In the genomic region with DNA sequence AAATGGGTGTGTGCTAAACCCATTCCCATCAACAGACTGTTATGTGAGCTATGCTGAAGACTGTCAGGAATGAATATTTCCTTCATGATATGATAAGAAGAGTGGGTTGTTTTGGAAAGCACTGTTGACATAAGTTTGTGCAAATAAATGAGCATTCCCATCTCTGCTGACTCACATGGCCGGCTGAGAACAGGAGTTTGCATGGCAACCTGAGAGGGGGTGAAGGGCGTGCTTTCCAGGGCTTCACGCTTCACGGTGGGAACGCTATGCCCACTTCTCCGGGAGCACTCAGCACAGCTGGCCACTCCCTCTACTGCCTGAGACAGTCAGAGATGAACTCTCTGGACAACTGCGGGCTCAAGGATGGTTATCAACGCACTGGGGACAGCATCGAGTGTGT, we compare ENCODE assay signal across 18 mouse cellular contexts.
DNase-seq lines count a peak whose midpoint lies in the region; ATAC-seq lines count a peak whose summit lies in the region.
"Had no signal": no experiment of that assay in that cellular context is flagged by ENCODE, and none has a peak within 500 bp of the region (broad histone marks: within the 10 kb centered on the region; RNA-seq: fewer than 3 reads in every experiment).

No protein-coding gene starts in this region.

- H3K4me1 ChIP-seq in heart, embryonic 16.5 days (ENCODE audit: control insufficient read depth, insufficient read depth, low read length), result peaks cover 17% of the 10 kb centered on the region
- peaks cover 52% of the 10 kb centered on the region for H3K4me1 ChIP-seq in megakaryocyte, embryonic 14.5 days
- H3K4me1 ChIP-seq: midbrain, embryonic 15.5 days had no signal

- H3K9ac ChIP-seq in heart, embryonic 16.5 days (ENCODE audit: low read length), result no peak overlapping the region
- H3K9ac ChIP-seq: midbrain, embryonic 15.5 days had no signal

- H3K4me2 ChIP-seq in heart, embryonic 16.5 days (ENCODE audit: low read depth, low read length), result peak overlapping the region; percentile 6; the same call in 1 of the 2 replicates
- H3K4me2 ChIP-seq: midbrain, embryonic 15.5 days had no signal

- 32% methylated on average over 9 of the region's 9 CpGs for WGBS in heart, embryonic 16.5 days

- H3K9me3 ChIP-seq in heart, embryonic 16.5 days (replicated peaks; ENCODE audit: control insufficient read depth, low read length), result no peaks in the 10 kb centered on the region
- H3K9me3 ChIP-seq in megakaryocyte, embryonic 14.5 days, result peaks cover 2% of the 10 kb centered on the region; the same call in 1 of the 2 replicates
- H3K9me3 ChIP-seq: midbrain, embryonic 15.5 days had no signal

- H3K36me3 ChIP-seq in heart, embryonic 16.5 days (ENCODE audit: control insufficient read depth, insufficient read depth), result no peaks in the 10 kb centered on the region
- peaks cover 2% of the 10 kb centered on the region for H3K36me3 ChIP-seq in megakaryocyte, embryonic 14.5 days (replicated peaks; ENCODE audit: low read length)
- H3K36me3 ChIP-seq: midbrain, embryonic 15.5 days had no signal

- H3K27ac ChIP-seq in heart, embryonic 16.5 days (ENCODE audit: low read length), result no peak overlapping the region; the same call in 1 of the 2 replicates
- H3K27ac ChIP-seq: heart, adult 2 months; midbrain, embryonic 15.5 days had no signal

- no peak for DNase-seq in heart, postnatal 4 days
- peak; percentile 59 to 63 for DNase-seq in lung, adult 18-20 months
- peak; percentile 23 for DNase-seq in lung, postnatal 14 days
- no peak for DNase-seq in B cell, adult 2 months
- DNase-seq in ovary, postnatal 10 days (ENCODE audit: low spot score), result no peak
- DNase-seq: adrenal gland, postnatal 14 days; cerebellum, adult 9-11 months; gastrocnemius, postnatal 14 days; heart, adult 2 months; right cerebral cortex, postnatal 25 days; thymus, postnatal 14 days had no signal

- H3K4me3 ChIP-seq in heart, embryonic 16.5 days (ENCODE audit: low read length), result no peak overlapping the region
- H3K4me3 ChIP-seq in megakaryocyte, embryonic 14.5 days (replicated peaks), result peak overlapping the region; percentile 16
- H3K4me3 ChIP-seq: heart, adult 2 months; midbrain, embryonic 15.5 days; myocyte had no signal

- ATAC-seq in heart, embryonic 16.5 days (replicated peaks; ENCODE audit: extremely low read depth, insufficient read depth, low FRiP score), result no peak
- no peak for ATAC-seq in megakaryocyte, adult 5-6 weeks (ENCODE audit: poor library complexity, severe bottlenecking)
- ATAC-seq: forebrain, embryonic 14.5 days; hindbrain, embryonic 16.5 days; midbrain, embryonic 15.5 days had no signal

- H3K27me3 ChIP-seq in heart, embryonic 16.5 days (ENCODE audit: control insufficient read depth, insufficient read depth, low read length), result no peaks in the 10 kb centered on the region
- peaks cover 17% of the 10 kb centered on the region for H3K27me3 ChIP-seq in megakaryocyte, embryonic 14.5 days (replicated peaks)
- H3K27me3 ChIP-seq: midbrain, embryonic 15.5 days had no signal

Comparison
In these comparisons a context has a peak if more than half of its experiments do, and no peak if none do; other contexts are left out.
1. DNase-seq: peak in lung, adult 18-20 months (2 of 2) and lung, postnatal 14 days (single experiment); none in heart, postnatal 4 days (single experiment), B cell, adult 2 months (0 of 2) and ovary, postnatal 10 days (single experiment).